7 mouse cellular contexts compared by ENCODE assay signal in the genomic region with DNA sequence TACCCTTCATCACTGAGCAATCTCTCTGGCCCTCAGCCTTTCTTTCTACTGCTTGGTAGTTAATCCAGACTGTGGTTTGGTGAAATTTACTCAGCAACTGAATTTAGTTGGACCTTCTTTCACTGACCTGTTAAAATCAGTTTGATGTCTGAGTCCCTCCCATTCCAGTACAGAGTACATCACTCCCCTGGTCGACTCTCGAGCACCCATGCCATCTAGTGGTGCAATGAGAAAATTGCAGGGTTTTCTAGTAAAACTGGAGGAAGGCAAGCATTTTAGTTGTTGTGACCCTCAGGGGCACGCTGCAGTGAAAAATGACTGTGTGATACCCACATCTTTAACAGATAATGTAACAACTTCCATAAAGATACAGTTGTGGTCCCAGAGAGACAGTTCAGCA. TPM values are rescaled to one million over a fixed set of nuclear protein-coding genes. Genes with fewer than 3 reads are reported as not detected.
A peak's percentile ranks its signal among the peaks of the same experiment; 100 is the strongest.
DNase-seq lines count a peak whose midpoint lies in the region; ATAC-seq and TF ChIP-seq lines count a peak whose summit lies in the region.

No protein-coding gene starts in this region.

- H3K9ac ChIP-seq in ES-E14 (ENCODE audit: insufficient read depth, low read depth, low read length, poor library complexity, severe bottlenecking), result no peak overlapping the region
- H3K9ac ChIP-seq in kidney, embryonic 15.5 days, result no peak overlapping the region
- no peak overlapping the region for H3K9ac ChIP-seq in lung, embryonic 16.5 days (ENCODE audit: low read length)

- no peak overlapping the region; the same call in 1 of the 2 replicates for H3K27ac ChIP-seq in ES-E14 (ENCODE audit: insufficient read depth, low read depth, low read length, poor library complexity, severe bottlenecking)
- no peak overlapping the region for H3K27ac ChIP-seq in kidney, embryonic 15.5 days
- H3K27ac ChIP-seq in lung, embryonic 16.5 days (ENCODE audit: low read length), result no peak overlapping the region

- peaks cover 14 to 15% of the 10 kb centered on the region in 2 experiments for H3K4me1 ChIP-seq in ES-E14 (ENCODE audit: control insufficient read depth in 2 of 2, insufficient read depth in 2 of 2, low read length in 2 of 2, poor library complexity in 1 of 2)
- H3K4me1 ChIP-seq in kidney, embryonic 15.5 days, result peaks cover 41% of the 10 kb centered on the region
- peaks cover 21% of the 10 kb centered on the region for H3K4me1 ChIP-seq in lung, embryonic 16.5 days (replicated peaks; ENCODE audit: control insufficient read depth, insufficient read depth, low read length)

- no peak overlapping the region for H3K4me2 ChIP-seq in kidney, embryonic 15.5 days
- H3K4me2 ChIP-seq in lung, embryonic 16.5 days (ENCODE audit: low read depth, low read length), result no peak overlapping the region

- in situ Hi-C loops in ES-E14 (cut with MboI; ENCODE audit: low sequenced_read_pairs in 2 of 2, unreplicated experiment in 2 of 2), result loop anchor here (5.0 to 25.0 kb wide), 2 partner anchors 117 to 122 kb away; no protein-coding TSS in a partner anchor

- no peaks in the 10 kb centered on the region for H3K9me3 ChIP-seq in ES-E14 (ENCODE audit: control insufficient read depth, insufficient read depth, low read depth, low read length)
- H3K9me3 ChIP-seq in kidney, embryonic 15.5 days (replicated peaks), result no peaks in the 10 kb centered on the region
- H3K9me3 ChIP-seq in lung, embryonic 16.5 days (ENCODE audit: control insufficient read depth, low read length), result no peaks in the 10 kb centered on the region

- no peaks in the 10 kb centered on the region for H3K36me3 ChIP-seq in ES-E14 (ENCODE audit: control insufficient read depth, insufficient read depth, low read length, poor library complexity, severe bottlenecking)
- no peaks in the 10 kb centered on the region for H3K36me3 ChIP-seq in kidney, embryonic 15.5 days
- no peaks in the 10 kb centered on the region for H3K36me3 ChIP-seq in lung, embryonic 16.5 days (ENCODE audit: control insufficient read depth, insufficient read depth, low read length)

- peak; percentile 84 for ATAC-seq in granulocyte monocyte progenitor cell, adult 5-6 weeks (replicated peaks; ENCODE audit: poor library complexity, severe bottlenecking)
- peak; percentile 57; the same call in 1 of the 2 replicates for ATAC-seq in kidney, embryonic 15.5 days (replicated peaks; ENCODE audit: low FRiP score)
- peak; percentile 46; the same call in 1 of the 2 replicates for ATAC-seq in lung, embryonic 16.5 days (ENCODE audit: low read depth)

- H3K4me3 ChIP-seq in ES-E14 (ENCODE audit: insufficient read depth in 1 of 2, low read depth in 1 of 2, low read length in 2 of 2, poor library complexity in 1 of 2, severe bottlenecking in 1 of 2), result no peak overlapping the region
- H3K4me3 ChIP-seq in kidney, embryonic 15.5 days (replicated peaks), result no peak overlapping the region
- no peak overlapping the region for H3K4me3 ChIP-seq in lung, embryonic 16.5 days (ENCODE audit: low read length)

- no peaks in the 10 kb centered on the region for H3K27me3 ChIP-seq in kidney, embryonic 15.5 days
- no peaks in the 10 kb centered on the region for H3K27me3 ChIP-seq in lung, embryonic 16.5 days (ENCODE audit: control insufficient read depth, insufficient read depth, low read depth, low read length)

- peak; percentile 46 for DNase-seq in CD4-positive helper T cell, adult 2 months (ENCODE audit: low read depth, low spot score)
- peak; percentile 58 for DNase-seq in ES-E14 (ENCODE audit: low read depth, low spot score)
- peak; percentile 13 for DNase-seq in cerebellum, adult 9-11 months
- DNase-seq in retina, postnatal 7 days (ENCODE audit: low read depth, low spot score), result peak; percentile 55

- 8% methylated on average over 3 of the region's 3 CpGs for WGBS in kidney, embryonic 15.5 days
- WGBS in lung, embryonic 16.5 days, result 10% methylated on average over 3 of the region's 3 CpGs

TF ChIP-seq in ES-E14, 5 proteins besides CTCF, POLR2A, EP300 and RAD21:
- TF ChIP-seq MAFK (IDR thresholded peaks at IDR 0.05; ENCODE audit: insufficient read depth, low read depth, low read length), result no peak
- TF ChIP-seq ZC3H11A (IDR thresholded peaks at IDR 0.05; ENCODE audit: borderline replicate concordance, low read depth, low read length), result peak; percentile 85
TF ChIP-seq in ES-E14: peak in this region for 1.

RNA-seq across cellular contexts. Expression of gene Pygo1, which starts 41.5 kb away (rescaled TPM):
- total RNA-seq in ES-E14 (2012; rRNA removed), result 0.42 and 0.58 TPM in 2 replicates
- total RNA-seq in granulocyte monocyte progenitor cell, adult 5-6 weeks (2014; fragmentation: Nextera tagmentation), result not detected in 2 replicates
- not detected in 2 replicates for total RNA-seq in granulocyte monocyte progenitor cell, adult 5-6 weeks (2017)
- 5.4 TPM in 2 replicates for polyA plus RNA-seq in kidney, embryonic 15.5 days (2015; fragmentation: Nextera tagmentation; extraction: Ambion mirVana)
- 2.9 and 3.0 TPM in 2 replicates for polyA plus RNA-seq in lung, embryonic 16.5 days (2015; fragmentation: Nextera tagmentation; extraction: Ambion mirVana)
